Mouse (Mus musculus) ES-Bruce4 (cell line): ENCODE measurements at regions not wholly inside any gene's neighbourhood (a gene's known extent, or its start where the extent isn't known, plus 50 kb on each side); places are given as distances from the start of the nearest gene placed in this dataset.

Source experiments
- H3K27ac ChIP-seq: 2 replicates; pipeline ENCODE4 v1.5.1; 2012; ENCODE audit warnings: low read length, inconsistent platforms; ENCODE audit not compliant: insufficient read depth
- H3K27me3 ChIP-seq: 2 replicates; pipeline ENCODE4 v1.6.1; 2012; ENCODE audit warnings: mild to moderate bottlenecking, low read length, inconsistent platforms; ENCODE audit not compliant: control insufficient read depth, poor library complexity, insufficient read depth, severe bottlenecking
- H3K36me3 ChIP-seq: 2 replicates; pipeline ENCODE4 v1.6.1; 2012; ENCODE audit warnings: inconsistent platforms, mild to moderate bottlenecking, low read length, moderate library complexity; ENCODE audit not compliant: control insufficient read depth, poor library complexity, insufficient read depth, severe bottlenecking
- H3K4me1 ChIP-seq: one replicate; pipeline ENCODE4 v1.8.1; 2011; ENCODE audit warnings: low read length; ENCODE audit not compliant: control insufficient read depth, insufficient read depth
- H3K4me3 ChIP-seq: 2 replicates; pipeline ENCODE4 v1.5.1; 2011; ENCODE audit warnings: low read depth, mild to moderate bottlenecking, low read length
- H3K9ac ChIP-seq: 2 replicates; pipeline ENCODE4 v1.6.1; 2012; ENCODE audit warnings: low read depth, mild to moderate bottlenecking, inconsistent platforms; ENCODE audit not compliant: poor library complexity, severe bottlenecking
- H3K9me3 ChIP-seq: replicated peaks from 2 replicates; pipeline ENCODE4 v1.6.1; 2012; ENCODE audit warnings: mild to moderate bottlenecking, low read length, inconsistent platforms; ENCODE audit not compliant: control insufficient read depth, poor library complexity, insufficient read depth, severe bottlenecking
- CTCF ChIP-seq: IDR thresholded peaks from one replicate; pipeline ENCODE4 v1.8.1; 2011; ENCODE audit warnings: low read depth, low read length
- EP300 ChIP-seq: IDR thresholded peaks from 2 replicates; pipeline ENCODE4 v1.6.1; 2011; ENCODE audit warnings: low read depth, low read length; ENCODE audit not compliant: insufficient read depth
- POLR2A ChIP-seq: IDR thresholded peaks from one replicate; pipeline ENCODE4 v1.8.1; 2011; ENCODE audit warnings: low read length; ENCODE audit not compliant: insufficient read depth

GRCm38 (mm10) chr16:30739651-30740050 lies 140.1 kb downstream of the Fam43a start:
- H3K9ac ChIP-seq, result no peak overlapping the region
- TF ChIP-seq POLR2A (no peak), CTCF (no peak), EP300 (no peak)
- H3K4me3 ChIP-seq, result no peak overlapping the region
- H3K36me3 ChIP-seq, result no peaks in the 10 kb centered on the region
- H3K4me1 ChIP-seq, result peaks cover 9% of the 10 kb centered on the region
- H3K27ac ChIP-seq, result no peak overlapping the region
- H3K27me3 ChIP-seq, result no peaks in the 10 kb centered on the region
- no peaks in the 10 kb centered on the region for H3K9me3 ChIP-seq

DNA sequence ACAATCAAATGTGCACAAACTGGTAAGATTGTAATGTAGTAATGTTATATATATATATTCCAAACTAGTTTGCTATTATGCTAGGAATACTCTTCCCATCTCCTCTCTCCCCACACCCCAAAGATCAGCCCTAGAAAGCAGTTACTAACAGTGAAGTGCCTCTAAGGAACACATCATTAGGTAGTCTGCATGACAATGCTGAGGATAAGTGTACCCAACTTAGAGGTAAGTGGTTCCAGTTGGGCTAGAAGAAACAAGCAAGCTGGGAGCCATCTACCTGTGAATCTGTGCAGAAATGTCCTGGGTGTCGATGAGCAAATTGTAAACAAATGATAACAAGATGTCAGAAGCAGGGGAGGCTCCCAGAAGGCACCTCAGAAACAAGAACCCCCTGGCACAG lies 141.7 kb downstream of the Fam43a start:
- Histone ChIP-seq H3K27me3 (no peaks in the 10 kb centered on the region), H3K4me3 (no peak overlapping the region), H3K27ac (no peak overlapping the region; the same call in 1 of the 2 replicates), H3K9ac (no peak overlapping the region), H3K4me1 (peaks cover 16% of the 10 kb centered on the region), H3K36me3 (no peaks in the 10 kb centered on the region), H3K9me3 (no peaks in the 10 kb centered on the region)
- TF ChIP-seq POLR2A (no peak), CTCF (no peak), EP300 (no peak)

GRCm38 (mm10) chr16:30742474-30742873 lies 143.0 kb downstream of the Fam43a start:
- no peaks in the 10 kb centered on the region for H3K9me3 ChIP-seq
- H3K4me3 ChIP-seq, result no peak overlapping the region
- H3K9ac ChIP-seq, result no peak overlapping the region
- H3K27me3 ChIP-seq, result no peaks in the 10 kb centered on the region
- no peak for TF ChIP-seq CTCF
- TF ChIP-seq EP300, result no peak
- TF ChIP-seq POLR2A, result no peak
- peaks cover 13% of the 10 kb centered on the region for H3K4me1 ChIP-seq
- no peak overlapping the region for H3K27ac ChIP-seq
- no peaks in the 10 kb centered on the region for H3K36me3 ChIP-seq

- no peak overlapping the region for H3K9ac ChIP-seq
- H3K27me3 ChIP-seq, result no peaks in the 10 kb centered on the region
- no peak for TF ChIP-seq EP300
- TF ChIP-seq CTCF, result no peak
- TF ChIP-seq POLR2A, result no peak
- no peaks in the 10 kb centered on the region for H3K36me3 ChIP-seq
- peaks cover 13% of the 10 kb centered on the region for H3K4me1 ChIP-seq
- H3K9me3 ChIP-seq, result no peaks in the 10 kb centered on the region
- no peak overlapping the region for H3K27ac ChIP-seq
- H3K4me3 ChIP-seq, result no peak overlapping the region
These were observed 144.0 kb downstream of the Fam43a start for GRCm38 (mm10) chr16:30743566-30743965.

DNA sequence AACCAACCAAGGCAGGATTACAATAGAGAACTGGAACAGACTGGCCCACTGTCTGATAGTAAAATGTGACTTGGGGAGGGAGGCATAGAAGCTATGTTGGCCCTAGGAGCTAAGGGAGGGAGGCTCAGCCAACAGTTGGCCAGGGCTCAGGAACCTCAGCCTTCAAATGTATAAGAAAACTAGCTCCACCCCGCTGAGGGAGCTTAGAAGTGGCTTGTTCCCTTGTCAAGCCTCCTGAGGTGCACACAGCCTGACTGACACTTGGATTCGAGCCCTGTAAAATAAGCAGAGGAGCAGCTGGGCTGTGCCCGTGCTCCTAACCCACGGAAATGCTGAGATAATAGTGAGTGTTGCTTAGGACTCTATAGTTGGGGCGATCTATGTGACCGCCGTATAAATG lies 144.7 kb downstream of the Fam43a start:
- no peaks in the 10 kb centered on the region for H3K36me3 ChIP-seq
- no peak overlapping the region for H3K9ac ChIP-seq
- no peak overlapping the region for H3K27ac ChIP-seq
- no peak for TF ChIP-seq CTCF
- no peak for TF ChIP-seq POLR2A
- no peak for TF ChIP-seq EP300
- no peaks in the 10 kb centered on the region for H3K9me3 ChIP-seq
- H3K4me3 ChIP-seq, result no peak overlapping the region
- H3K27me3 ChIP-seq, result no peaks in the 10 kb centered on the region
- H3K4me1 ChIP-seq, result peaks cover 13% of the 10 kb centered on the region

DNA sequence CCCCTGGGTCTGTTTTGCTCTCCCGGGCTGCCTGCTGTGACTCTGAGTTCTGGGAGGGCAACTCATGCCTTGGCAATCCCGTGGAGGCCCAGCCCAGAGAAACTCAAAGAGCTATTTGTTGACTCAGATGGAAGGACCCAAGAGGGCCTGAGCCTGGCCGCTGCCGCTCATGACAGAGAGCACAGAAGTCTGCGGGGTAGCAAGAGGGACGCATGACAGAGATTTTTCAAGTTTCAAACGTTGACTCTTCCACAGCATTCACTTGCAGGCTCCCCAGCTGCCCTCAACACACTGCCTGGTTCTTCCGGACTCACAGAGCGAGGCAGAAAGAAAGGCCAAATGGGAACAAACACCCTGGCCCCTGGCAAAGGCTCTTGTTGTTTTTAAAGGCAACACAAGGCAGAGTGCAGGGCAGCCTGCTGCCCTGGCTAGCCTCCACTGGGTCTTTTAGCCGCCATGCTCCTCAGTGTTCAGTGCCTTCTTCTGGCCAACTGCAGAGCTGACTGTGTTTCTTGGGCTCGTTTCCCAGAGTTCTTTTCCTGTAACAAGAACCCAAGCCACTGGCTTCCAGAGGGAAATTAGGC lies 146.2 kb downstream of the Fam43a start:
- Histone ChIP-seq H3K27me3 (no peaks in the 10 kb centered on the region), H3K27ac (no peak overlapping the region), H3K36me3 (no peaks in the 10 kb centered on the region), H3K4me1 (peaks cover 10% of the 10 kb centered on the region), H3K9me3 (no peaks in the 10 kb centered on the region), H3K4me3 (no peak overlapping the region), H3K9ac (no peak overlapping the region)
- TF ChIP-seq EP300, result no peak
- TF ChIP-seq POLR2A, result no peak
- no peak for TF ChIP-seq CTCF
